ENCODE assay signal across 8 mouse cellular contexts in the genomic region with DNA sequence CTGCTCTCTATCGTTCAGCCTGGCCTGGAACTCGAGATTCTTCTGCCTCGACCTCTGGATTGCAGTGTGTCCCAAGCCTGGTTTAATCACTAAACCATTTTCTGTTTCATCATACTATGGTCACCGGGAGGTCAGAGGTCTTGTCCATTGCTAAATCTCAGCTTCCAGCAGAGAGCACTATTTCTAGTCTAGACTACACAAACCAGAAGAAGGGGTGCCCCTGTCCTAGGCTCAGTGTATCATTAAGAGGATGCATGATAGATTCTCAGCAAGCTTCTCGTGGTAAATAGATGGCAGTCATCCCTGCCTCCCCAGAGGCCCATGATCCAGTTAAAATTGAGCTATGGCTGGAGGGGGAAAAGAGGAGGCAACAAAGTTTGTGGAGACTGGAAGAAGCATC. TPM values are rescaled to one million over a fixed set of nuclear protein-coding genes. Genes with fewer than 3 reads are reported as not detected.
DNase-seq lines count a peak whose midpoint lies in the region; ATAC-seq and TF ChIP-seq lines count a peak whose summit lies in the region.
"Had no signal": no experiment of that assay in that cellular context is flagged by ENCODE, and none has a peak within 500 bp of the region (broad histone marks: within the 10 kb centered on the region; RNA-seq: fewer than 3 reads in every experiment).

No protein-coding gene starts in this region.

- H3K9ac ChIP-seq in ES-Bruce4 (ENCODE audit: low read depth, poor library complexity, severe bottlenecking), result peak overlapping the region; percentile 93
- H3K9ac ChIP-seq in forebrain, postnatal 0 days, result peak overlapping the region; percentile 85
- no peak overlapping the region for H3K9ac ChIP-seq in limb, embryonic 15.5 days

- H3K4me3 ChIP-seq in ES-Bruce4 (ENCODE audit: low read depth, low read length), result peak overlapping the region; percentile 93
- peak overlapping the region; percentile 94 for H3K4me3 ChIP-seq in forebrain, postnatal 0 days (ENCODE audit: low read depth, low read length)
- H3K4me3 ChIP-seq in limb, embryonic 15.5 days, result peak overlapping the region; percentile 90
- no peak overlapping the region for H3K4me3 ChIP-seq in small intestine, adult 2 months (ENCODE audit: low read depth, low read length)
- no peak overlapping the region; the same call in 1 of the 2 replicates for H3K4me3 ChIP-seq in thymus, adult 2 months (ENCODE audit: control insufficient read depth, insufficient read depth, low read length)

- no peak for ATAC-seq in forebrain, postnatal 0 days
- no peak for ATAC-seq in limb, embryonic 15.5 days (ENCODE audit: insufficient number of reproducible peaks, low FRiP score, low TSS enrichment, low read depth)

- no peak for TF ChIP-seq POLR2A in ES-Bruce4 (IDR thresholded peaks at IDR 0.05; ENCODE audit: insufficient read depth, low read length)
- no peak for TF ChIP-seq POLR2A in small intestine, adult 2 months (IDR thresholded peaks at IDR 0.05; ENCODE audit: low read depth, low read length)
- TF ChIP-seq POLR2A in thymus, adult 2 months (IDR thresholded peaks at IDR 0.05; ENCODE audit: control insufficient read depth, extremely low read depth, insufficient read depth, low read length, poor library complexity), result no peak

- 84% methylated on average over 5 of the region's 5 CpGs for WGBS in forebrain, postnatal 0 days
- WGBS in limb, embryonic 15.5 days, result 80% methylated on average over 5 of the region's 5 CpGs
- 57% methylated on average over 5 of the region's 5 CpGs for WGBS in small intestine, adult 2 months
- WGBS in thymus, adult 2 months, result 90% methylated on average over 5 of the region's 5 CpGs

- H3K4me1 ChIP-seq in ES-Bruce4 (ENCODE audit: control insufficient read depth, insufficient read depth, low read length), result no peaks in the 10 kb centered on the region
- H3K4me1 ChIP-seq in forebrain, postnatal 0 days (ENCODE audit: insufficient read depth), result peaks cover 12% of the 10 kb centered on the region
- peaks cover 17% of the 10 kb centered on the region; the same call in 1 of the 2 replicates for H3K4me1 ChIP-seq in limb, embryonic 15.5 days
- peaks cover 12% of the 10 kb centered on the region; the same call in 1 of the 2 replicates for H3K4me1 ChIP-seq in small intestine, adult 2 months (ENCODE audit: control insufficient read depth, insufficient read depth, insufficient read length, low read length)
- peaks cover 10% of the 10 kb centered on the region for H3K4me1 ChIP-seq in thymus, adult 2 months (replicated peaks; ENCODE audit: control insufficient read depth, insufficient read depth, low read length)

- DNase-seq in 3T3-L1 (ENCODE audit: low read depth, low spot score), result peak; percentile 85
- DNase-seq in forebrain, postnatal 0 days, result no peak
- no peak for DNase-seq in cerebellum, adult 18-20 months
- DNase-seq in thymus, adult 2 months, result no peak

- no peak for TF ChIP-seq CTCF in ES-Bruce4 (IDR thresholded peaks at IDR 0.05; ENCODE audit: low read depth, low read length)
- TF ChIP-seq CTCF in forebrain, postnatal 0 days (IDR thresholded peaks at IDR 0.05; ENCODE audit: low read depth), result no peak
- no peak for TF ChIP-seq CTCF in small intestine, adult 2 months (IDR thresholded peaks at IDR 0.05; ENCODE audit: extremely low read depth, insufficient read length, insufficient replicate concordance, low read depth, low read length)
- no peak for TF ChIP-seq CTCF in thymus, adult 2 months (IDR thresholded peaks at IDR 0.05; ENCODE audit: borderline replicate concordance, control insufficient read depth, extremely low read depth, insufficient read depth, low read length, poor library complexity)

- H3K9me3 ChIP-seq in ES-Bruce4 (replicated peaks; ENCODE audit: control insufficient read depth, insufficient read depth, low read length, poor library complexity, severe bottlenecking), result no peaks in the 10 kb centered on the region
- H3K9me3 ChIP-seq in forebrain, postnatal 0 days (ENCODE audit: low read length), result no peaks in the 10 kb centered on the region
- no peaks in the 10 kb centered on the region for H3K9me3 ChIP-seq in limb, embryonic 15.5 days

- TF ChIP-seq EP300 in ES-Bruce4 (IDR thresholded peaks at IDR 0.05; ENCODE audit: insufficient read depth, low read depth, low read length), result no peak

- H3K27ac ChIP-seq in ES-Bruce4 (ENCODE audit: insufficient read depth, low read length), result peak overlapping the region; percentile 96
- H3K27ac ChIP-seq in forebrain, postnatal 0 days (ENCODE audit: low read depth, low read length), result peak overlapping the region; percentile 94
- 0 out of 2 replicates have a peak overlapping the region, but pooled peaks have one; percentile 94 for H3K27ac ChIP-seq in limb, embryonic 15.5 days
- H3K27ac ChIP-seq in small intestine, adult 2 months (ENCODE audit: insufficient read depth, low read depth, low read length), result peak overlapping the region; percentile 93
- H3K27ac ChIP-seq in thymus, adult 2 months (ENCODE audit: control insufficient read depth, insufficient read depth, low read length), result no peak overlapping the region

- H3K4me2 ChIP-seq in forebrain, postnatal 0 days (ENCODE audit: low read depth), result peak overlapping the region; percentile 69
- H3K4me2 ChIP-seq in limb, embryonic 15.5 days, result peak overlapping the region; percentile 77

- H3K36me3 ChIP-seq in ES-Bruce4 (ENCODE audit: control insufficient read depth, insufficient read depth, low read length, poor library complexity, severe bottlenecking), result peaks cover 31% of the 10 kb centered on the region
- H3K36me3 ChIP-seq in forebrain, postnatal 0 days (ENCODE audit: insufficient read depth), result peaks cover 54% of the 10 kb centered on the region
- H3K36me3 ChIP-seq in limb, embryonic 15.5 days, result peaks cover 43% of the 10 kb centered on the region
- H3K36me3 ChIP-seq in small intestine, adult 2 months (ENCODE audit: control insufficient read depth, insufficient read depth, low read length), result peaks cover 24% of the 10 kb centered on the region
- H3K36me3 ChIP-seq in thymus, adult 2 months (ENCODE audit: control insufficient read depth, insufficient read depth, low read length), result peaks cover 13% of the 10 kb centered on the region; the same call in 1 of the 2 replicates

- H3K27me3 ChIP-seq in ES-Bruce4 (ENCODE audit: control insufficient read depth, insufficient read depth, low read length, poor library complexity, severe bottlenecking), result no peaks in the 10 kb centered on the region
- H3K27me3 ChIP-seq in forebrain, postnatal 0 days (ENCODE audit: insufficient read depth, low read length), result no peaks in the 10 kb centered on the region
- no peaks in the 10 kb centered on the region for H3K27me3 ChIP-seq in limb, embryonic 15.5 days
- no peaks in the 10 kb centered on the region for H3K27me3 ChIP-seq in small intestine, adult 2 months (ENCODE audit: control insufficient read depth, insufficient read depth, low read length)
- H3K27me3 ChIP-seq in thymus, adult 2 months (ENCODE audit: control insufficient read depth, insufficient read depth, low read length), result no peaks in the 10 kb centered on the region

RNA-seq across cellular contexts. Expression of a gene that starts 0.5 kb away (rescaled TPM):
- 43.3 and 47.0 TPM in 2 replicates for polyA plus RNA-seq in ES-Bruce4 (2011; ENCODE audit: insufficient read depth, insufficient read length, low read depth, missing spikeins)
- 63.1 and 74.3 TPM in 2 replicates for total RNA-seq in forebrain, postnatal 0 days (2014; rRNA removed)
- polyA plus RNA-seq in forebrain, postnatal 0 days (2015; fragmentation: Nextera tagmentation; extraction: Ambion mirVana), result 104 and 118 TPM in 2 replicates
- polyA plus RNA-seq in limb, embryonic 15.5 days (2015; fragmentation: Nextera tagmentation; extraction: Ambion mirVana), result 41.5 and 48.9 TPM in 2 replicates
- polyA plus RNA-seq in small intestine, adult 2 months (2012; rRNA removed), result 34.8 and 47.2 TPM in 2 replicates
- polyA plus RNA-seq in thymus, adult 2 months (2012; rRNA removed), result 105 TPM in 2 replicates

RNA-seq across cellular contexts. Expression of a gene that starts 3.3 kb away (rescaled TPM):
- not detected in 2 replicates for polyA plus RNA-seq in ES-Bruce4 (2011; ENCODE audit: insufficient read depth, insufficient read length, low read depth, missing spikeins)
- not detected in 2 replicates for total RNA-seq in forebrain, postnatal 0 days (2014; rRNA removed)
- 0.74 and 3.0 TPM in 2 replicates for polyA plus RNA-seq in forebrain, postnatal 0 days (2015; fragmentation: Nextera tagmentation; extraction: Ambion mirVana)
- polyA plus RNA-seq in limb, embryonic 15.5 days (2015; fragmentation: Nextera tagmentation; extraction: Ambion mirVana), result not detected in 2 replicates
- 1.4 TPM in 1 of 2 replicates, not detected in the other for polyA plus RNA-seq in small intestine, adult 2 months (2012; rRNA removed)
- 1.4 TPM in 1 of 2 replicates, not detected in the other for polyA plus RNA-seq in thymus, adult 2 months (2012; rRNA removed)
- polyA plus RNA-seq: cortical plate, adult 2 months had no signal

RNA-seq across cellular contexts. Expression of a gene that starts 9.5 kb away (rescaled TPM):
- polyA plus RNA-seq in ES-Bruce4 (2011; ENCODE audit: insufficient read depth, insufficient read length, low read depth, missing spikeins), result 82.5 and 105 TPM in 2 replicates
- 80.8 and 105 TPM in 2 replicates for total RNA-seq in forebrain, postnatal 0 days (2014; rRNA removed)
- 171 and 182 TPM in 2 replicates for polyA plus RNA-seq in forebrain, postnatal 0 days (2015; fragmentation: Nextera tagmentation; extraction: Ambion mirVana)
- 106 and 111 TPM in 2 replicates for polyA plus RNA-seq in limb, embryonic 15.5 days (2015; fragmentation: Nextera tagmentation; extraction: Ambion mirVana)
- polyA plus RNA-seq in small intestine, adult 2 months (2012; rRNA removed), result 66.0 and 79.1 TPM in 2 replicates
- 123 and 141 TPM in 2 replicates for polyA plus RNA-seq in thymus, adult 2 months (2012; rRNA removed)

RNA-seq across cellular contexts. Expression of a gene that starts 10.1 kb away (rescaled TPM):
- 16.5 and 16.8 TPM in 2 replicates for polyA plus RNA-seq in ES-Bruce4 (2011; ENCODE audit: insufficient read depth, insufficient read length, low read depth, missing spikeins)
- 22.1 and 22.5 TPM in 2 replicates for total RNA-seq in forebrain, postnatal 0 days (2014; rRNA removed)
- 35.3 and 37.2 TPM in 2 replicates for polyA plus RNA-seq in forebrain, postnatal 0 days (2015; fragmentation: Nextera tagmentation; extraction: Ambion mirVana)
- 40.5 and 42.4 TPM in 2 replicates for polyA plus RNA-seq in limb, embryonic 15.5 days (2015; fragmentation: Nextera tagmentation; extraction: Ambion mirVana)
- polyA plus RNA-seq in small intestine, adult 2 months (2012; rRNA removed), result 13.4 and 26.8 TPM in 2 replicates
- 51.9 and 56.3 TPM in 2 replicates for polyA plus RNA-seq in thymus, adult 2 months (2012; rRNA removed)

RNA-seq across cellular contexts. Expression of a gene that starts 11.2 kb away (rescaled TPM):
- 25.1 and 26.3 TPM in 2 replicates for polyA plus RNA-seq in ES-Bruce4 (2011; ENCODE audit: insufficient read depth, insufficient read length, low read depth, missing spikeins)
- 106 and 115 TPM in 2 replicates for total RNA-seq in forebrain, postnatal 0 days (2014; rRNA removed)
- 79.8 and 87.4 TPM in 2 replicates for polyA plus RNA-seq in forebrain, postnatal 0 days (2015; fragmentation: Nextera tagmentation; extraction: Ambion mirVana)
- 30.1 and 32.3 TPM in 2 replicates for polyA plus RNA-seq in limb, embryonic 15.5 days (2015; fragmentation: Nextera tagmentation; extraction: Ambion mirVana)
- polyA plus RNA-seq in small intestine, adult 2 months (2012; rRNA removed), result 36.4 and 52.5 TPM in 2 replicates
- 25.0 and 29.3 TPM in 2 replicates for polyA plus RNA-seq in thymus, adult 2 months (2012; rRNA removed)

Comparison
In these comparisons a context has a peak if more than half of its experiments do, and no peak if none do; other contexts are left out.
1. H3K4me3 ChIP-seq: peak in ES-Bruce4 (single experiment), forebrain, postnatal 0 days (single experiment) and limb, embryonic 15.5 days (single experiment); none in small intestine, adult 2 months (single experiment) and thymus, adult 2 months (single experiment).